Mouse (Mus musculus): ENCODE measurements around the gene Ncor1. TPM values are rescaled to one million over a fixed set of nuclear protein-coding genes. Genes with fewer than 3 reads are reported as not detected.
"Not testable (repeated sequence)": the region's sequence is repeated elsewhere in the genome, so short reads cannot be mapped to it uniquely, and the experiment has no call there.

Ncor1 gene
- total RNA-seq, 2 experiments from 2014 or later: 287 to 297 TPM

- DNase-seq; intact Hi-C loops (cut with DNase I): not testable (repeated sequence)
Observed at GRCm38 (mm10) chr11:62377202-62377851, 81.0 kb downstream of the Ncor1 start.

- DNase-seq: no peak
- intact Hi-C loops (cut with DNase I): no loop called here
Observed at GRCm38 (mm10) chr11:62371776-62372175, 86.6 kb downstream of the Ncor1 start.

GRCm38 (mm10) chr11:62369924-62370323 lies 88.4 kb downstream of the Ncor1 start:
- intact Hi-C loops (cut with DNase I): no loop called here
- no peak for DNase-seq

GRCm38 (mm10) chr11:62366879-62367278 lies 91.5 kb downstream of the Ncor1 start:
- DNase-seq: no peak
- intact Hi-C loops (cut with DNase I): no loop called here

GRCm38 (mm10) chr11:62355216-62355615 lies 103.1 kb downstream of the Ncor1 start:
- intact Hi-C loops (cut with DNase I): no loop called here
- DNase-seq: no peak

GRCm38 (mm10) chr11:62351948-62352347 lies 106.4 kb downstream of the Ncor1 start:
- intact Hi-C loops (cut with DNase I): no loop called here
- no peak for DNase-seq

- no peak for DNase-seq
- intact Hi-C loops (cut with DNase I): no loop called here
Observed at GRCm38 (mm10) chr11:62343002-62343401, 115.3 kb downstream of the Ncor1 start.

- no peak for DNase-seq
- intact Hi-C loops (cut with DNase I): no loop called here
Observed at GRCm38 (mm10) chr11:62332228-62332627, 126.1 kb downstream of the Ncor1 start.

GRCm38 (mm10) chr11:62331141-62331540 lies 127.2 kb downstream of the Ncor1 start:
- intact Hi-C loops (cut with DNase I): no loop called here
- no peak for DNase-seq

- intact Hi-C loops (cut with DNase I): no loop called here
Observed at GRCm38 (mm10) chr11:62323659-62324058, 134.7 kb downstream of the Ncor1 start.

GRCm38 (mm10) chr11:62320097-62320496 lies 138.2 kb downstream of the Ncor1 start:
- intact Hi-C loops (cut with DNase I): no loop called here
- no peak for DNase-seq

More at GRCm38 (mm10) chr11:62323659-62324058, 134.7 kb downstream of the Ncor1 start:
- DNase-seq: no peak

GRCm38 (mm10) chr11:62317746-62318145 lies 140.6 kb downstream of the Ncor1 start:
- intact Hi-C loops (cut with DNase I): loop anchor here (10.0 kb wide), 1 partner anchor 523 kb away; no protein-coding TSS in a partner anchor
- DNase-seq: no peak

- no peak for DNase-seq
- intact Hi-C loops (cut with DNase I): loop anchor here (10.0 kb wide), 1 partner anchor 520 kb away; no protein-coding TSS in a partner anchor
Observed at GRCm38 (mm10) chr11:62314984-62315383, 143.4 kb downstream of the Ncor1 start.

GRCm38 (mm10) chr11:62309296-62309695 lies 149.0 kb downstream of the Ncor1 start:
- intact Hi-C loops (cut with DNase I): no loop called here
- DNase-seq: no peak

GRCm38 (mm10) chr11:62305866-62306265 lies 152.5 kb downstream of the Ncor1 start:
- no peak for DNase-seq
- intact Hi-C loops (cut with DNase I): no loop called here

- no peak for DNase-seq
- intact Hi-C loops (cut with DNase I): no loop called here
Observed at GRCm38 (mm10) chr11:62298883-62299282, 159.5 kb downstream of the Ncor1 start.

- DNase-seq: no peak
- intact Hi-C loops (cut with DNase I): no loop called here
Observed at GRCm38 (mm10) chr11:62294121-62294520, 164.2 kb downstream of the Ncor1 start.

- intact Hi-C loops (cut with DNase I): no loop called here
- no peak for DNase-seq
Observed at GRCm38 (mm10) chr11:62287700-62288099, 170.6 kb downstream of the Ncor1 start.

- DNase-seq: no peak
- intact Hi-C loops (cut with DNase I): no loop called here
Observed at GRCm38 (mm10) chr11:62285020-62285419, 173.3 kb downstream of the Ncor1 start.

- intact Hi-C loops (cut with DNase I); DNase-seq: not testable (repeated sequence)
Observed at GRCm38 (mm10) chr11:62284020-62284419, 174.3 kb downstream of the Ncor1 start.

- intact Hi-C loops (cut with DNase I): no loop called here
- peak; percentile 49 for DNase-seq
Observed at GRCm38 (mm10) chr11:62281601-62281997, 176.7 kb downstream of the Ncor1 start.

- intact Hi-C loops (cut with DNase I): no loop called here
- DNase-seq: peak; percentile 96
Observed at GRCm38 (mm10) chr11:62280675-62281600, 177.4 kb downstream of the Ncor1 start, which contains the start of the genes Zswim7 and Ttc19. Gene Zswim7, minus strand, starts transcription at chr11:62281375. Gene Ttc19, plus strand, starts transcription at chr11:62281473.

Measured in left cerebral cortex, postnatal 4 days (tissue).